Mouse (Mus musculus): ENCODE measurements around the gene Nup133.
A peak's percentile ranks its signal among the peaks of the same experiment; 100 is the strongest.

- TF ChIP-seq CTCF (conservative IDR thresholded peaks at IDR 0.05; ENCODE audit: insufficient read depth, insufficient read length, low read depth, low read length) (0 out of 2 replicates have a peak, but pooled peaks have one; percentile 10), POLR2A (IDR thresholded peaks at IDR 0.05; ENCODE audit: low read depth, low read length) (no peak)
Observed at GRCm38 (mm10) chr8:123966896-123967295, 17.8 kb upstream of the Nup133 start.
